Mouse (Mus musculus): ENCODE results near the gene Prdx2.

DNA sequence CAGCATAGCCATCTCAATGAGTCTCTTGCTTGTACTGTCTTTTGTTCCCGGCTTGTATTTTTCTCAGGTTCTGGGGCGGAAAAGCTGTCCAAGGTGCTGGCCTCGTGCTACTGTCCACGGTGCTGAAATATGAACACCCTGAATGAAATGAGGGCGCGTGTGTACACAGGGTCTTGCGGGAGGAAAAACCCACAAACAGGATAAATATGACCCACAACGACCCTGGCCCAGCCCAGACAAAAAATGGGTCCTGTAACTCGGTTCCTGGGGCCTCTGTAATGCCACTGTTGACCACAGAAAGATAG, 22.2 kb upstream of the Prdx2 start:
- no peak for TF ChIP-seq CTCF (IDR thresholded peaks at IDR 0.05; ENCODE audit: borderline replicate concordance, control insufficient read depth, extremely low read depth, insufficient read depth, low read length, poor library complexity)
- no peak for TF ChIP-seq POLR2A (IDR thresholded peaks at IDR 0.05; ENCODE audit: control insufficient read depth, extremely low read depth, insufficient read depth, low read length, poor library complexity)

Data from thymus, adult 2 months (tissue).